Mouse (Mus musculus): Measurements from ENCODE around the gene Ralbp1.

- TF ChIP-seq POLR2A (IDR thresholded peaks at IDR 0.05; ENCODE audit: control insufficient read depth in 1 of 2, insufficient read depth in 1 of 2, low read depth in 1 of 2, low read length in 2 of 2, poor library complexity in 1 of 2) (no peak), EP300 (IDR thresholded peaks at IDR 0.05; ENCODE audit: low read depth in 1 of 2, low read length in 2 of 2) (no peak), CTCF (IDR thresholded peaks at IDR 0.05 in 2 of 3, conservative IDR thresholded peaks at IDR 0.05 in 1 of 3; ENCODE audit: control insufficient read depth in 1 of 3, insufficient read depth in 1 of 3, low read depth in 2 of 3, low read length in 3 of 3, poor library complexity in 1 of 3, severe bottlenecking in 1 of 3) (peak; percentile 24 to 53 (median 29); a peak in 4 of 6 replicates), MAZ (IDR thresholded peaks at IDR 0.05; ENCODE audit: low read depth, low read length) (no peak), KAT2A (conservative IDR thresholded peaks at IDR 0.05; ENCODE audit: low read depth, low read length) (no peak), MYC (IDR thresholded peaks at IDR 0.05; ENCODE audit: low read depth, low read length) (no peak), USF2 (IDR thresholded peaks at IDR 0.05; ENCODE audit: borderline replicate concordance in 1 of 2, insufficient read depth in 1 of 2, low read depth in 1 of 2, low read length in 2 of 2) (no peak), TAL1 (IDR thresholded peaks at IDR 0.05; ENCODE audit: low read length) (no peak), MEF2A (IDR thresholded peaks at IDR 0.05; ENCODE audit: extremely low read depth, insufficient replicate concordance, low read depth, low read length, poor library complexity, severe bottlenecking) (no peak), MAX (IDR thresholded peaks at IDR 0.05; ENCODE audit: low read length) (no peak), ZNF384 (IDR thresholded peaks at IDR 0.05; ENCODE audit: low read depth, low read length) (no peak), CHD1 (IDR thresholded peaks at IDR 0.05; ENCODE audit: low read depth, low read length) (no peak), POLR2AphosphoS2 (IDR thresholded peaks at IDR 0.05; ENCODE audit: low read length) (no peak), RAD21 (IDR thresholded peaks at IDR 0.05; ENCODE audit: low read depth, low read length) (peak; percentile 29)
Observed at GRCm38 (mm10) chr17:65851749-65852148, 33.8 kb downstream of the Ralbp1 start.
